Mouse (Mus musculus) embryonic facial prominence, embryonic 13.5 days (tissue): ENCODE results near the gene Ebf1. TPM values are rescaled to one million over a fixed set of nuclear protein-coding genes. Genes with fewer than 3 reads are reported as not detected.

Experiments used
- ATAC-seq: fragments of 200-750 bp; cut with Nextera tagmentation; 2 replicates; pipeline ENCODE4 v1.8.0; 2017; ENCODE audit warnings: low read depth; ENCODE audit not compliant: insufficient number of reproducible peaks, insufficient read depth, low FRiP score, low TSS enrichment
- H3K27ac ChIP-seq: fragments of 300-500 bp; sonication (generic); 2 replicates; pipeline ENCODE4 v1.5.1; 2015; ENCODE audit warnings: moderate library complexity, mild to moderate bottlenecking, inconsistent platforms
- H3K27me3 ChIP-seq: fragments of 300-500 bp; sonication (generic); 2 replicates; pipeline ENCODE4 v1.6.1; 2015; ENCODE audit warnings: mild to moderate bottlenecking, inconsistent platforms
- H3K36me3 ChIP-seq: fragments of 300-500 bp; sonication (generic); 2 replicates; pipeline ENCODE4 v1.6.1; 2015; ENCODE audit warnings: mild to moderate bottlenecking, inconsistent platforms
- H3K4me1 ChIP-seq: fragments of 300-500 bp; sonication (generic); 2 replicates; pipeline ENCODE4 v1.6.1; 2015; ENCODE audit warnings: inconsistent platforms
- H3K4me2 ChIP-seq: fragments of 300-500 bp; sonication (generic); 2 replicates; pipeline ENCODE4 v1.6.1; 2015; ENCODE audit warnings: moderate library complexity, mild to moderate bottlenecking, inconsistent platforms
- H3K4me3 ChIP-seq: fragments of 300-500 bp; sonication (generic); 2 replicates; pipeline ENCODE4 v1.5.1; 2015; ENCODE audit warnings: mild to moderate bottlenecking, inconsistent platforms
- H3K9ac ChIP-seq: fragments of 300-500 bp; sonication (generic); 2 replicates; pipeline ENCODE4 v1.6.1; 2015; ENCODE audit warnings: mild to moderate bottlenecking, inconsistent platforms
- H3K9me3 ChIP-seq: fragments of 300-500 bp; sonication (generic); 2 replicates; pipeline ENCODE4 v1.6.1; 2016; ENCODE audit warnings: inconsistent platforms
- WGBS: fragments of 180-500 bp; shearing (Covaris S2); methylation state at CpG from one replicate; pipeline ENCODE4 v1.1.7; 2015; ENCODE audit warnings: mixed read lengths; 5-methylcytosine and 5-hydroxymethylcytosine counted together
- polyA plus RNA-seq: library from polyadenylated mRNA; unstranded; fragments of >200 nt; fragmentation: Nextera tagmentation; extraction: Ambion mirVana; gene quantifications from 2 replicates; pipeline ENCODE4 v1.2.1, GENCODE M21; 2015

Gene Ebf1
- polyA plus RNA-seq, 1 experiment from 2014 or later = 69.1 TPM

GRCm38 (mm10) chr11:44709869-44710460, 92.8 kb downstream of the Ebf1 start:
- no peaks in the 10 kb centered on the region for H3K27me3 ChIP-seq
- no peak for ATAC-seq
- 68% methylated on average over 6 of the region's 6 CpGs for WGBS
- H3K36me3 ChIP-seq = no peaks in the 10 kb centered on the region
- H3K4me2 ChIP-seq = no peak overlapping the region
- H3K9ac ChIP-seq = no peak overlapping the region
- H3K4me3 ChIP-seq = no peak overlapping the region
- H3K27ac ChIP-seq = no peak overlapping the region
- H3K9me3 ChIP-seq = no peaks in the 10 kb centered on the region
- peaks cover 12% of the 10 kb centered on the region for H3K4me1 ChIP-seq

DNA sequence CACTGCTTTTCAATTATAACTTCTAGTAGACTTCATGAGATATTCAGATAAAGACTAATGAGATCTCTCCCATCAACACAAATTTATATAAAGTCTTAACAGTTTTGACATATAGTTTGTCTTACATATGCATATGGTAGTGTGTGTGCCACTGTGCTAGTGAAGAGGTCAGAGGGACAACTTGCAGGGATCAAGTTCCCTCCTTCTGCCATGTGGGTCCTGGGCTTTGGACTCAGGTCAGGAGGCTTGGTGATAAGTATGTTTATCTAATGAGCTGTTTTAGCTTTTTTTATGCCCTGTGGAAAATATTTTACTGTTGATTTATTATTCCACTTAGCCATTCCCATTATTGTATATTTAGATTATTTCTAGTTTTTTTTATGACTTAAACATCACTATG, 93.7 kb downstream of the Ebf1 start:
- no peaks in the 10 kb centered on the region for H3K9me3 ChIP-seq
- no peak overlapping the region for H3K4me2 ChIP-seq
- no peak overlapping the region for H3K9ac ChIP-seq
- peaks cover 16% of the 10 kb centered on the region for H3K4me1 ChIP-seq
- ATAC-seq = no peak
- H3K27me3 ChIP-seq = no peaks in the 10 kb centered on the region
- H3K36me3 ChIP-seq = no peaks in the 10 kb centered on the region
- no peak overlapping the region for H3K4me3 ChIP-seq
- H3K27ac ChIP-seq = no peak overlapping the region

DNA sequence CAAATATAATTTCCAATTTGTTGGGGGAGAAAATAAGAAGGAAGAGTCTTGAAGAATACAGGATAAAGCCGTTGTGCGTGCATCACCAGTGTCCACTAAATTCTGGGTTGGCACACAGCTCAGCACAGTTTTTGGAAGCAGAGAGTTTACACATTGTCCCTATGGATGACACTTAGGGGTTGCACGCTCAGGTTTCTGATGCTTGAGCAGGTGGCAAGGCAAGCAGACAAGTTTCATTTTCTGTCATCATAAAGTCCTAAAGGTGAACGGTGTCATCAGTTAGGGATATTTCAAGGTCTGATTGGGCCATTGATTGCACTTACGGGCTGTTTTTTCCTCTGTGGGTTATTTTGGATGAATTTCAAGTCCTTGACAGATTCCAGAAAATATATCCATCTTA, 97.1 kb downstream of the Ebf1 start:
- Histone ChIP-seq H3K36me3 (no peaks in the 10 kb centered on the region), H3K9ac (no peak overlapping the region), H3K27me3 (no peaks in the 10 kb centered on the region), H3K4me2 (no peak overlapping the region), H3K4me3 (no peak overlapping the region), H3K27ac (no peak overlapping the region), H3K4me1 (peaks cover 11% of the 10 kb centered on the region; the same call in 1 of the 2 replicates), H3K9me3 (no peaks in the 10 kb centered on the region)
- no peak for ATAC-seq
- 82% methylated on average over 5 of the region's 5 CpGs for WGBS

DNA sequence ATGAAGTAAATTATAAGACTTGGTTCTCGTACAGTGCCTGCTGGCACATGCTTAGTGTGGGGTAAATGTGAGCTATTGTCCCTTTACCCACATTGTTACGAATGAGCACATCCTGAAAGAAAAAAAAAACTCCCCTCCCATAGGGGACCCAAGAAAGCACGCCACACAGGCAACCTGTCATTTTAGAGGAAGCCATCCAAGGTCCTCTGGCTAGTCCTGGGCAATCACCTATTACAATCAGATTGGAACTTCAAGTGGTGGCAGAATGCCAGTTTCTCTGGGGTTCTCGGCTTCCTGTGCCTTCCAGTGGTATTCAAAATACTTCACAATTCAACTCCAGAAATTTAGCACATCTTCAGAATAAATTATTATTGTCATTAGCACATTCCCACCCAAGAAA, 98.7 kb downstream of the Ebf1 start:
- Histone ChIP-seq H3K27me3 (no peaks in the 10 kb centered on the region), H3K4me1 (peaks cover 11% of the 10 kb centered on the region; the same call in 1 of the 2 replicates), H3K36me3 (no peaks in the 10 kb centered on the region), H3K9me3 (no peaks in the 10 kb centered on the region), H3K4me2 (no peak overlapping the region), H3K9ac (no peak overlapping the region), H3K27ac (no peak overlapping the region), H3K4me3 (no peak overlapping the region)
- WGBS = 52% methylated on average over 4 of the region's 4 CpGs
- ATAC-seq = no peak

DNA sequence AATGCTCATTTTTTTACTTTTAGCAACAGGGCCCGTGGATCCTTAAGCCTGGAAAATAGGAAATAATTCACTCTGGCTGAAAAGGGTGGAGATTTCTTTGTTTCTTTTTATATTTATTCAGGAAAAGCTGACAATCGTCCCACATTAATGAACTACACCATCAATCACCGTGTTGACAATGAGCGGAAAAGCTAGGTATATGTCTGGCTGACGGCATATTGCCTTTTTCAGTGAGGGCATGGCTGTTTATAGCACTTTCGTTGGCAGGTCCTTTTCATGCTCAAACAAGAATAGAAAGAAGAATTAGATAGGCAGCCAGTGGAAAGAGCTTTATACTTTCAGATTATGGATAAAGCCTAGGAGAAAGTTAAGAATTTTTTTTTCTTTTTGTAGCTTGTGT, 99.8 kb downstream of the Ebf1 start:
- no peak overlapping the region for H3K4me3 ChIP-seq
- no peak for ATAC-seq
- no peak overlapping the region for H3K4me2 ChIP-seq
- no peaks in the 10 kb centered on the region for H3K27me3 ChIP-seq
- 70% methylated on average over 6 of the region's 6 CpGs for WGBS
- no peak overlapping the region for H3K9ac ChIP-seq
- H3K9me3 ChIP-seq = no peaks in the 10 kb centered on the region
- no peaks in the 10 kb centered on the region for H3K36me3 ChIP-seq
- no peak overlapping the region for H3K27ac ChIP-seq
- H3K4me1 ChIP-seq = peaks cover 11% of the 10 kb centered on the region; the same call in 1 of the 2 replicates

GRCm38 (mm10) chr11:44717636-44718035, 100.5 kb downstream of the Ebf1 start:
- no peaks in the 10 kb centered on the region for H3K9me3 ChIP-seq
- H3K36me3 ChIP-seq = no peaks in the 10 kb centered on the region
- no peak overlapping the region for H3K9ac ChIP-seq
- H3K27me3 ChIP-seq = no peaks in the 10 kb centered on the region
- peaks cover 11% of the 10 kb centered on the region; the same call in 1 of the 2 replicates for H3K4me1 ChIP-seq
- H3K4me3 ChIP-seq = no peak overlapping the region
- H3K4me2 ChIP-seq = no peak overlapping the region
- ATAC-seq = no peak
- 65% methylated on average over 7 of the region's 7 CpGs for WGBS
- H3K27ac ChIP-seq = no peak overlapping the region

DNA sequence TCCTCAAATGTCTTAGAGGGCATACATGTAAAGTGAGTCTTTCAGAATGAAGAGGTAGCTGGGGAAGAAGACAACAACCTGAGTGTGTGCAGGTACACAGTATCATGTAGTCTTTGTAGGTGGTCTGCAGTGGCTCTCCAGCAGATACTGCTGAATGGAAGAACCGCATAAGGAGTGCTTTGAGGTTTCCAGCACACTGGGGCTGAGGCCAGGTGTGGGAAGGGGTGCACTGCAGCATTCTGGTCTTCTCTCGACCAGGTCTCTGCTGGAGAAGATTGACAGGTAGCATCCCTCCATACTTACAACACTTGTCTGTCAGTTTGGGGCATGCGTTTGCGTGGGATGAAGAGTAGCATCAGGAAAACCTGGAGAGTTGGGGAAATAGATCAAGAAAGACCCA, 104.9 kb downstream of the Ebf1 start:
- no peak for ATAC-seq
- no peaks in the 10 kb centered on the region for H3K36me3 ChIP-seq
- no peak overlapping the region for H3K27ac ChIP-seq
- no peaks in the 10 kb centered on the region for H3K9me3 ChIP-seq
- H3K9ac ChIP-seq = no peak overlapping the region
- no peak overlapping the region for H3K4me3 ChIP-seq
- 0 out of 2 replicates have a peak, but pooled peaks cover 5% of the 10 kb centered on the region for H3K4me1 ChIP-seq
- H3K27me3 ChIP-seq = no peaks in the 10 kb centered on the region
- WGBS = 88% methylated on average over 4 of the region's 4 CpGs
- no peak overlapping the region for H3K4me2 ChIP-seq

- ATAC-seq = no peak
- Histone ChIP-seq H3K27ac (no peak overlapping the region), H3K9ac (no peak overlapping the region), H3K9me3 (no peaks in the 10 kb centered on the region), H3K36me3 (no peaks in the 10 kb centered on the region), H3K4me2 (no peak overlapping the region), H3K4me3 (no peak overlapping the region), H3K27me3 (no peaks in the 10 kb centered on the region), H3K4me1 (peaks cover 11% of the 10 kb centered on the region; the same call in 1 of the 2 replicates)
- 81% methylated on average over 6 of the region's 6 CpGs for WGBS
These were observed 106.9 kb downstream of the Ebf1 start for GRCm38 (mm10) chr11:44723950-44724502.

GRCm38 (mm10) chr11:44725732-44726131, 108.6 kb downstream of the Ebf1 start:
- WGBS = 87% methylated on average over 5 of the region's 5 CpGs
- Histone ChIP-seq H3K36me3 (no peaks in the 10 kb centered on the region), H3K4me1 (peaks cover 15% of the 10 kb centered on the region; the same call in 1 of the 2 replicates), H3K4me2 (no peak overlapping the region), H3K27me3 (no peaks in the 10 kb centered on the region), H3K4me3 (no peak overlapping the region), H3K9me3 (no peaks in the 10 kb centered on the region), H3K27ac (no peak overlapping the region), H3K9ac (no peak overlapping the region)
- ATAC-seq = no peak

- H3K4me2 ChIP-seq = no peak overlapping the region
- WGBS = 24% methylated on average over 3 of the region's 3 CpGs
- no peaks in the 10 kb centered on the region for H3K36me3 ChIP-seq
- H3K9ac ChIP-seq = no peak overlapping the region
- H3K27me3 ChIP-seq = no peaks in the 10 kb centered on the region
- peaks cover 15% of the 10 kb centered on the region; the same call in 1 of the 2 replicates for H3K4me1 ChIP-seq
- no peak overlapping the region for H3K4me3 ChIP-seq
- no peaks in the 10 kb centered on the region for H3K9me3 ChIP-seq
- no peak overlapping the region for H3K27ac ChIP-seq
- ATAC-seq = no peak
These were observed 110.3 kb downstream of the Ebf1 start for GRCm38 (mm10) chr11:44727376-44727775.

- H3K4me2 ChIP-seq = no peak overlapping the region
- H3K9ac ChIP-seq = no peak overlapping the region
- ATAC-seq = no peak
- H3K36me3 ChIP-seq = no peaks in the 10 kb centered on the region
- no peaks in the 10 kb centered on the region for H3K27me3 ChIP-seq
- peaks cover 15% of the 10 kb centered on the region; the same call in 1 of the 2 replicates for H3K4me1 ChIP-seq
- 62% methylated on average over 2 of the region's 2 CpGs for WGBS
- H3K9me3 ChIP-seq = no peaks in the 10 kb centered on the region
- no peak overlapping the region for H3K4me3 ChIP-seq
- H3K27ac ChIP-seq = no peak overlapping the region
These were observed 110.7 kb downstream of the Ebf1 start for GRCm38 (mm10) chr11:44727821-44728220.

DNA sequence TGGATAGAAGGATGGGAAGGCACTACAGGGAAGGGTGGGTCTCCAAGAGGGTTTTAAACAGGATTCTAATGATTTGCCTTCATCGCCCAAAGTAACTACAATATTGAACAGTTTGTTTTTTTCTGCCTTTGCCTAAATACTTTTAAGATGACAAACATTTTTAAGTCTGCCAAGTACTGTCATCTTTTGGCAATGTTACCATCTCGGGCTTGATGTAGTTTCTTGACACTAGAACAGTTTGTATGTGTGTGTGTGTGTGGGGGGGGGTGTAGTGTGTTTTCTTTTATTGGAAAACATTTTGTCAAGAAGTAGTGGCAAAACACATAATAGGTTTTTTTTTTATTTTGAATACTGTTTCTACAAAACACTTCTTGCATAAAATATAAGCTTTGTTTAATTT, 111.2 kb downstream of the Ebf1 start:
- no peak overlapping the region for H3K27ac ChIP-seq
- no peak for ATAC-seq
- H3K4me3 ChIP-seq = no peak overlapping the region
- no peaks in the 10 kb centered on the region for H3K36me3 ChIP-seq
- no peak overlapping the region for H3K9ac ChIP-seq
- H3K4me2 ChIP-seq = no peak overlapping the region
- no peaks in the 10 kb centered on the region for H3K27me3 ChIP-seq
- 82% methylated on average over 2 of the region's 2 CpGs for WGBS
- no peaks in the 10 kb centered on the region for H3K9me3 ChIP-seq
- peaks cover 15% of the 10 kb centered on the region; the same call in 1 of the 2 replicates for H3K4me1 ChIP-seq
